Mouse (Mus musculus): Measurements from ENCODE around the gene Nt5c. TPM values are rescaled to one million over a fixed set of nuclear protein-coding genes. Genes with fewer than 3 reads are reported as not detected.
"Not testable (repeated sequence)": the region's sequence is repeated elsewhere in the genome, so short reads cannot be mapped to it uniquely, and the experiment has no call there.

Gene Nt5c
- total RNA-seq (2021), result 100 to 1,000 TPM in 1 of 2 experiments, 10 to 100 TPM in 1; 98.5 to 161 TPM
- long read RNA-seq, experiment 1, transcript Nt5c-201 (5 exons, 858 nt), result major isoform, 162 of 207 reads
- long read RNA-seq, experiment 1, transcript Nt5c-203 (3 exons, 907 nt), result minor isoform, 7 of 207 reads
- long read RNA-seq, experiment 1, transcript Nt5c-204 (2 exons, 395 nt), result minor isoform, 8 of 207 reads
- long read RNA-seq, experiment 1, partial matches to known transcripts, result 4 of 207 reads
- long read RNA-seq, experiment 1, other reads (novel, unspliced or antisense), result 25 of 207 reads
- long read RNA-seq, experiment 2, transcript Nt5c-201 (5 exons, 858 nt), result major isoform, 41 of 57 reads
- long read RNA-seq, experiment 2, partial matches to known transcripts, result 3 of 57 reads
- long read RNA-seq, experiment 2, other reads (novel, unspliced or antisense), result 8 of 57 reads

DNA sequence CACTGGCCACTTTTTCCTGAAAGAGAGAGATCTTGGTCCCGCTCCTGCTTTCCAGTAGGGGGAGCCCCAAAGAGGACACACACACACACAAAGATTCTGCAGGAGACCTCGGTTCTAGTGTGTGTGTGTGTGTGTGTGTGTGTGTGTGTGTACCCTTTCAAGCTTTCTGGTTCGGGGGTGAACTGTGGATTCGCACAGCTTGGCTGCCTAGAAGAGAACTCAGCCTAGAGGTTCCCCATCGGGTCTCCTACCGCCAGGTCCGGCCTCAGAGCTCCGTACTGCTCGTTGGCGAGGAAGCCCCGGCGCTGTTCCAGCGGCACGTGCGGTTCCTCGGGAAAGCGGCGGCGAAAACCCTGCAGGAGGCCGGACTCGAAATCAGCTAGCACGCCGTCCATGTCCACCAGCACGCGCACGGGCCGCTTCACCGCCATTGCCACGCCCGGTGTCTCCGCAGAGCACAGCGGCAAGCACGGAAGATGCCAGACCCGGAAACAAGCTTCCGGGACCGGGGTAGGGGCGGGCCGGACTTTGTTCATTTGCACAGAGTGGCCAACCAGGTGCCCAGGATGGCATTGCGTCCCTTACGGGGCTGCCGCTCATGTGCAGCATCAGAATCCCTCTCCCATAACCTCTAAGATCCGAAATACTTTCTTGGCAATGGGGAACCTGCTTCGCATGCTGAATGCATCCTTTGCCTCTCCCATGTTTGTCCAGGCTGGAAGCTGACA is at the start of gene Nt5c:
Gene Nt5c (minus strand): TSS at position 507 of the 728 bp plus-strand sequence.
- DNase-seq, result peak; percentile 91

DNA sequence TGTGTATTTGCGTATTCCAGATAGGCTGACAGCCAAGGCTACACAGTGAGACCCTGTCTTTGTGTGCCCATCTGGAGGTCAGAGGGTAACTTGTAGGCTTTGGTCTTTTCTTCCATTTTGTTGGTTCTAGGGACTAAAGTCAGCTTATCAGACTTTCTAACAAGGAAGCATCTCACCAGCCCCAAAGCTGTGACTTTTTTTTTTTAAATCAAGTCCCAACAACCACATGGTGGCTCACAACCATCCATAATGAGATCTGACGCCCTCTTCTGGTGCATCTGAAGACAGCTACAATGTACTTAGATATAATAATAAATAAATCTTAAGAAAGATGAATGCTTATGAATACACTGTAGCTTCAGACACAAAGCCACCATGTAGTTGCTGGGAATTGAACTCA is 46.4 kb upstream of the Nt5c start:
- no peak for DNase-seq

DNA sequence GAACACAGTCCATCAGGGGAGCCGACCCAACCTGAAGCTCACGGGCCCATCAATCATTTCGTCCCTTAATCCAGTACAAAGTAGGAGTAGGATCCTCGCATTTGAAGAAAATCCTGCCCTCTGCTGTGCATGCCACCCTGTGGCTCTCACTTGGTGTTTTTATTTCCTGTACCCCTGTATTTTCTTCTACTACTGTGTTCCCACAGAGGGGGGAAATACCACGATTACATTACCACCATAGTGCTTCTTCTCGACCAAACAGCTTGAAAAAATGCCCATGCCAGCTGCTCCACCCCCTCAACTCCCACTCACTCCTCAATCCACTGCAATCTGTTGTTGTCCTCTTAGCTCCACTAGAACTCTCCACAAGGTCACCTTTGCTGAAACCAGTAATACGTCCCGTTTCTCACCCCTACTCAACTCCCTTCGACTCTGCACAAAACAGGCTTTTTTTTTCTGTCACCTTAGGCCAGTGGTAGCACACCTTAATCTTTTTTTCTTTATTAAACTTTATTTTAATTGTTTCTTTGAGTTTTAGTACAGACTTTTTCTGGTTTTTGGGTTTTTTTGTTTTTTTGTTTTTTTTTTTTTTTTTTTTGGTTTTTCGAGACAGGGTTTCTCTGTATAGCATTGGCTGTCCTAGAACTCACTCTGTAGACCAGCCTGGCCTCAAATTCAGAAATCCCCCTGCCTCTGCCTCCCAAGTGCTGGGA is 45.4 kb upstream of the Nt5c start:
- DNase-seq, result peak in 1 of 2 experiments; percentile 14

DNA sequence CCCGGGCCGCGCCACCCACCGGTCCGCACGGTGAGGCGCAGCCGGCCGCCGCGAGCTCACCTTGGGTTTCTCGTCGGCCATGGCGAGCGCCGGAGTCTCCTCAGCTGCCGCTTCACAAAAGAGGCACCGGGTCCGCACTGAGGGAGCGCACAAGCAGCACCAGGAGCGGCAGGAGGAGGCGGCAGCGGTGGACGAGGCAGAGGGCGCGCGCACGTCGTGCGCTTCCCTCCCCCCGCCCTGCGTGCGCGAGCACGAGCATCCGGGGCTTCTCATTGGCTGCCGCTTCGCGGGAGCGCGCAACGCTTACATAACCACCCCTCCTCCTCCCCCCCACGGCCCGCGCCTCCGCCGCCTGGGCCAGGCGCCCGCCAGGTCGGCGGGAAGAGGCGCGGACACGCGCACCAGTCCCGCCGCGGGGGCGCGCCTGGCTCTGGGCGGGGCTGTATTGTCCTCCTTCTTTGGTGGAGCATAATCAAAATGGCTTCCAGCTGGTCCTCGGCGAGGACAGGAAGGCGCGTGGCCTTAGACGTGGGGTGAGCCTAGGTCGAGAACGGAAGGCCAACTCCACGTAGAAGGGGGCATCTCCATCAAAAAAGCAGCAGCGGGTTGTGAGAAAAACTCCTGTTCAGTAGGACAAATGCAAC is 44.5 kb upstream of the Nt5c start, which contains the start of gene Sumo2:
Gene Sumo2 (minus strand): TSS at position 239 of the 644 bp plus-strand sequence.
- peak; percentile 98 to 99 for DNase-seq

DNA sequence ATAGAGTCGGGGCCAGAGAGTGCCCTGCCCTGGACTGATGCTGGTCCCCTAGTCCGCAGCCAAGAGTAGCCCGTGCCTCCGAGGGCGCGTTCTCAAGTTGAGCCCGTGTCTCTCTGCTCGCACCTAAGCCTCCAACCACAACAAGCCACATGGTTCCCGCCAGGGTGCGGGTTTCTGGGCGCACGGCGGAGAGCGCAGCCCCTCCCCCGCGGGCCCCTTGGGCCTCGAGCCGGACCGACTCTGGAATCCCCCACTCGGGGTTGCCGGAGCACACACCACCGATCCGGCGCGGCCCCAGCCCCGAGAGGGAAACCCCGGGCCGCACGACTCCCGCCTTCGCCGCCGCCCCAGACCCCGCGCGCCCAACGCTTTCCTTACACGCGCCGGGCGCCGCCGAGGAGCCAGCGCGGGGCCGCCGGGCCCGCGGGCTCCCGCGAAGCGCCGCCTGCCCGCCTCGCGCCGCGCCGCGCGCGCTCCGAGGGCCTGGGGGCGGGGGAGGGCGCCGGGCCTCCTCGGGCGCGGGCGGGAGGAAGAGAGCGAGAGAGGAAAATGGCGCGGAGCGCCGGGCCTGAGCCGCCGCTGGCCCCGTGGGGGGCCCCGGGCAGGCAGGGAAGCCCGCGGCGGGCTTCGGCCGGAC is 43.9 kb upstream of the Nt5c start:
- peak; percentile 67 to 83 for DNase-seq

DNA sequence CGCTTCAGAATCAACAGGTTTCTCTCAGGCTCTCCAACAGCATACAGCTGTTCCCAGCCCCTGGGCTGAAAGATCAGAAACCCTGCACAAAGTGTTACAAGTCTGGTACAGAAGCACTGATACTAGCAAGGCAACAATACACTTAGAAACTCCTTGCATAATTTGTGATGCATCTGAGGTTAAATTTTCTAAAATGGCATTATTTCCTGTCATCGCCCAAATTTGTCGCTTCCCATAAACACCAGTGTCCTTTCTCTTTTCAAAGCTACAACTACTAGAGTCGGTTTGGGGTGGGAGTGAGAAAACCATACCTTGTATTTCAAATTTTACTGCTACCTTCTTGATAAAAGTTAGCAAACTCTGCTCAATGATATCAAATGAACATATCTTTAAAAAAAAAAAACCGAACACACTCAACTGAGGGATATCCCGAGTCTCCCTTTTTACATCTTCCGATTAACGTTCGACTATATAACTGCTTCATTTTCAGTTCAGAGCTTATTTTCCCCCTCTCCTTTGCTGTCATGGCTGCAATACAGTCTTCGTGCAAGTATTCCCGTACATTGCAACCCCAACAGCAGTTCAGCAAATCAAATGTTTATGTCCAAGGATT is 43.2 kb upstream of the Nt5c start:
- DNase-seq, result no peak

DNA sequence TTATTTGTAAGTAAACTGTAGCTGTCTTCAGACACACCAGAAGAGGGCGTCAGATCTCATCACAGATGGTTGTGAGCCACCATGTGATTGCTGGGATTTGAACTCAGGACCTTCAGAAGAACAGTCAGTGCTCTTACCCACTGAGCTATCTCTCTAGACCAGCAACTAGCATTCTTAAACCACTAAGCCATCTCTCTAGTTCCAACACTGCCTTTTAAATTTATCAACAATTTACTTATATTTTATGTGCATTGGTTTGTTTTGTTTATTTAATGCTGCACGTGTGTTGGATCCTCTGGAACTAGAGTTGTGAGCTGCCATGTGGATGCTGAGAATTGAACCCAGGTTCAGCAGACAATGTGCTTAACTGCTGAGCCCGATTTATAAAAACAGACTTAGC is 34.8 kb upstream of the Nt5c start:
- DNase-seq, result not testable (repeated sequence)

DNA sequence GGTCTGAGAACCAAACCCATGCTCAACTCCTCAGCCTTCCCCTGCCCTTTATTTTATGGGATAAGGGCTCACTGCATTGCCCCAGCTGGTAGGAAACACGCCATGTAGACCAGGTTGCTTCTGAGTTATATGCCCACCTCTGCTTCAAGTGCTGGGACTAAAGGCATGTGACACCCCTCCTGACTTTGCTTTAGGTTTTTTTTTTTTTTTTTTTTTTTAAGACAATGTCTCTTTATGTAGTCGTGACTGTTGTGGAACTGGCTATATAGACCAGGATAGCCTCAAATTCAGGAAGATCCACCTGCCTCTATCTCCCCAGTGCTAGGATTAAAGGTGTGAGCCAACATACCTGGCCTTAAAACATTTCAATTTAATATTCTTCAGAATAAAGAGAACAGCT is 31.0 kb upstream of the Nt5c start:
- no peak for DNase-seq

DNA sequence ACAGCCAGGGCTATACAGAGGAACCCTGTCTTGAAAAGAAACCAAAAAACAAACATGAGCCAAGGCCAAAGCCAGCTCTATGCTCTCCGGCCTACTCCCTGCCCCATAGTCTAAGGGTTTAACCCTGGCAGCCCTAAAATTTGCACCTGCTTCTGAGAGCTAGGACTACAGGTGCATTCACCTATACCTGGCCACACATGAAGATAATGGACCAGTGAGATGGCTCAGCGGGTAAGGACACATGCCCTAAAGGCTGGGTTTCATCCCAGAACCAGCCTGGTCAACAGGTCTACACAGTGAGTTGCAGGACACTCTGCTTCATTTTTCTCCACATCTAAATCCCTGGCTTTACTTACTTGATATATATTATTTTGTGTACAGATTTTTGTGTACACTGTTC is 30.6 kb upstream of the Nt5c start:
- DNase-seq, result no peak

DNA sequence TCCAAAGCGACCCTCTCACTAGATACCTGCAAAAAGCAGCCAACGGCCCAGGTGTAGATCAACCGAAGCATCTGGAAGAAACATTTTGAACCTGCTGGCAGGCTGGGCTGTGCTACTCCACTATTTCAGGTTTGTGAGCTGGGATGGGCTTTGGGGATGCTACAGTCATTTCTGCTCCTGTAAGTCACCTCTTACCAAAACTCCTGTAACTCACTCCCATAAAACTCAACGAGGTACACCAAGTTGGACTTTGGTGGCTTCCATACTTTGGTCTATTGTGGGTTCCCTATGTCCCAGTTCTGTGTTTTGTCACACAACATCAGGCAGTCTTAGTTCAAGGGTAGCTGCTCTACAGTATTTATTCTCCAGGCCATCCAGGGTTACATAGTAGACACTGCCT is 29.4 kb upstream of the Nt5c start:
- DNase-seq, result no peak

DNA sequence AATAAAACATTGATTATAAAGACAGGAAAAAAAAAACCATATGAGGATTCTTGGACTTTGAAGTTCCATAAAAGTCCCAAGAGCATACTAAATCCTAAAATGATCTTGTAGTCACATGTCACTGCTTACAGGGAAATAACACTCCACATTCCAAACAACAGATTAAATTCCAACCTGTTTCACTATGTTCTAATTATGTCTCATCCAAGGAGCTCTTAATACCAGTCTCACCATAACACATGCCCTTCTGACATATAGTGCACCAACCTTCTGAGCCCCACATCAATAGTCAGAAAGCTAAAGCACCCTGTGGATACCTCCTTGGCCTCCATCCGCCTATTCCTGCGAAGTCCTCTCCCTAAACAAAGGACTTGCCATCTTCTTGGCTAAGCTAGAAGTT is 28.6 kb upstream of the Nt5c start:
- DNase-seq, result no peak

DNA sequence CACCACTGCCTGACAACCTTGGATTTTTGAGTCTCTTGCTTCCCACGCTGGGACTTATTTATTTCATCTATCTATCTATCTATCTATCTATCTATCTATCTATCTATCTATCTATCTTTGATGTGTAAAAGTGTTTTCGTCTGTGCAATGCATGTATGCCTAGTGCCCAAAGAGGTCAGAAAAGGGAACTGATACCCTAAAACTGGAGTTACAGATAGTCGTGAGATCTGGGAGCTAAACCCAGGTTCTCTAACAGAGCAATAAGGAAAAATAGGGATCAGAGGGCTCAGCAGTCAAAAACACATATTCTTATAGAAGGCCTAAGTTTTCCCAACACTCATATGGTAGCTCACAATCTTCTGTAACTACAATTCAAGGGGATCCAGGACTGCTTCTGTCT is 27.9 kb upstream of the Nt5c start:
- no peak for DNase-seq

DNA sequence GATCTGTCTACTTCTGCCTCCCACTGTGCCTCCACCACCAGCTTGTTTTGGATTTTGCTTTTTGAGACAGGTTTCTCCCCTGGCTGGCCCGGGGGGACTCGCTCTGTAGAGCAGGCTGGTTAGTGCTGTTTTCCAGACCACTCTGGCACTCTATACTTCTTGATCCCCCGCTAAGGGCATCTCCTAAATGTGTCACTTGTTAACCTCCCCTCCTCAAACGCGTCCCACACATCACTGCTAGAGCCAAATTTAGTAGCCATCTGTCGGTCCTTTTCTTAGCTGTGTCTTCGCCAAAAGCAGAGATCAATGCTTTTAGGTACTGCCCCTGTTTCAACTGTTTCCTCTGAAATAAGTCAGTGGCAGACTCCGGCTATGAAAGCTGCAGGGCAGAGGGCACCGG is 27.0 kb upstream of the Nt5c start:
- no peak for DNase-seq

DNA sequence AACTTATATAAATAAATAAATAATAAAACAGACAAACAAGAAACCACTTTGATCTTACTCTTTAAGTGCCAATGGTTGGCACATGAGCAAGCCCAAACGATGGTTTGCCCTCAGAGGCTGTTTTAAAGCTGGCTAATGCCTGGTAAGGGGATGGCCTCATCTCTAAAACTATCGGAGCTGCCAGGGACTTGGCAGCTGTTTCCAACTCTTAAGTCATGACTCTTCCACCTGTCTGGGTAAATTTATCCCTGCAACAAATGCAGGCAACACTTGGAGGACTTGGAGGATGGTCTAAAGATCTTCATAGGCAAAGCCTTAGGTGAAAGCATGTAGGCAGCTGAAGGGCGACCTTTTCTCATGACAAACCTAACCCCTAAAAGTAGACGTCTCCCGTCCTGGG is 25.3 kb upstream of the Nt5c start:
- no peak for DNase-seq

DNA sequence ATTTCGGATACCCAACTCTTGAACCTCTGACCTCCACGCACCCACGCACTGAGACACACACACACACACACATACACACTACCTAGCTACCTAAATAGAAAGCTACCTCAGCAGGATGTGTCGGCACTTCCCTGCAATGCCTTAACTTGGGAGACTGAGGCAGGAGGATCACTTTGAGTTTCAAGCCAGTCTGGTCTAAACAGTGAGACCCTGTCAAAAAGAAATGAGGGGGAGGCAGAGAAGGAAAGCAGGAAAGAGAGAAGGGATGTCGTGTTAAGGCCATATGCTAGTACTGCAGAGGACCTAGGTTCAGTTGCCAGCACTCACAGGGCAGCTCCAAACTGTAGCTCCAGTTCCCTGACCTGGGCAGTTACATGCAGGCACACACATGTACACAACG is 23.4 kb upstream of the Nt5c start:
- DNase-seq, result no peak

DNA sequence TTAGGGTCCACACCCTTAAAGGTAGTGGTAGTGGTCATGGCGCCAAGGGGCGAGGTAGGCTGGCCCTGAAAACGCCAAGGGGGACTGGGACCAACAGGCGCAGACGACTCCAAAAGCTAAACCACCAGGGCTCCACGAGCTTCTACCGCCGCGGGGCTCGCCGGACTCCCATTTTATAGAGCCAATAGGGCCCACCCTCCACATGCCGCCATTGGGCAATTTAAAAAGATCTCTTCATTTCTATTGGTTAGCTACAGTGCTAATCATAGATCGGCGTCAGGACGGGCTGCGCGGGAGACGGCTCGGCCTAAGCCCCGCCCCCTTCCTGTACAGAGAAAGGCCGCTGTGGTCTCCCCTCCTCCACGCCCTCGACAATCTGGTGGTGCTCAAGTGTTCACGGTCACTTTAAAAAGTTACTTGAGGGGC is 22.6 kb upstream of the Nt5c start, which contains the start of gene Jpt1:
Gene Jpt1 (minus strand): TSS at position 150 of the 426 bp plus-strand sequence.
- peak; percentile 93 to 98 for DNase-seq

DNA sequence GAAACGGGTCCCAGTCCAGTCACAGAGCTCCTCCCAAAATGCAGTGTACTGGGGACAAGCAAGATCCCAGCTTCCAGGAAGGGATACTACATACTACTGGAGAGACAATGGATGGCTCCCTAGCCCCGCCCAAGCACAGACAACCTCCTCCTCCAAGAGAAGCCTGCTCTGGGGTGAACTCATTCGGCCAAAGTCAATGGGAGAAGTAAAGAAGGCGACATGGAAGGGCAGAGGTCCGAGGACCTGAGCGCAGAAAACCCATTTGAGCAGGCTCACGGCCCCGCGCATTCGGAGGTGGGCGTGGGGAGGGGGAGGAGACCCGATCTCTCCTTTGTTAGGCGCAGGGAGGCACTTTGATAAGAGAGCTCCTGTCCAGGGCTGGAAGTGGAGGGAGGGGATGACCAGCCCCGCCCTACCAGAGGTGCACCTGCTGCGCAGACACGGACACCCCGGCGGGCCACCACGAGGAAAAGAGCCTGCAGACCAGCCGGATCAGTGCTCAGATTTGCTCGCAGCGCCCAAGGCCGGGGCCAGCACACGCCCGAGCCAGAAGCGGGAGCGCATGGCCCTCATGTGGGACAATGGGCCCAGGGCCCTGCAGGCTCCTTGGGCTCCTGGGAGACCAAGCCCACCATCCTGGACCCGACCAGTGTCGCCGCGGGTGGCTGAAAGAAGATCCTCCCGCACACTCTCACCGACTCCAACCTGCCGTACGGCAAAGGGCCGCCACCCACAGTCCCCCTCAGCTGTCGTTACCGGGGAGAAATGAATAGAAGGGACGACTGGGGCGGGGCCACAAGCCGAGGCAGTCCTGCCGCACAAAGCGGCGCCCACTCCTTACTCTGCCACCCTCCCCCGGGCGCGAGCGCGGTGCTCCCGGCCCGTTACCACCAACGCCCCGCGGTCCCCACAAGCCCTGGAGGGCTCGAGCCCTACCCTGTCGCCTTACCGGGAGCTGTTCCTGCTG is 21.9 kb upstream of the Nt5c start:
- DNase-seq, result peak; percentile 60 to 70

DNA sequence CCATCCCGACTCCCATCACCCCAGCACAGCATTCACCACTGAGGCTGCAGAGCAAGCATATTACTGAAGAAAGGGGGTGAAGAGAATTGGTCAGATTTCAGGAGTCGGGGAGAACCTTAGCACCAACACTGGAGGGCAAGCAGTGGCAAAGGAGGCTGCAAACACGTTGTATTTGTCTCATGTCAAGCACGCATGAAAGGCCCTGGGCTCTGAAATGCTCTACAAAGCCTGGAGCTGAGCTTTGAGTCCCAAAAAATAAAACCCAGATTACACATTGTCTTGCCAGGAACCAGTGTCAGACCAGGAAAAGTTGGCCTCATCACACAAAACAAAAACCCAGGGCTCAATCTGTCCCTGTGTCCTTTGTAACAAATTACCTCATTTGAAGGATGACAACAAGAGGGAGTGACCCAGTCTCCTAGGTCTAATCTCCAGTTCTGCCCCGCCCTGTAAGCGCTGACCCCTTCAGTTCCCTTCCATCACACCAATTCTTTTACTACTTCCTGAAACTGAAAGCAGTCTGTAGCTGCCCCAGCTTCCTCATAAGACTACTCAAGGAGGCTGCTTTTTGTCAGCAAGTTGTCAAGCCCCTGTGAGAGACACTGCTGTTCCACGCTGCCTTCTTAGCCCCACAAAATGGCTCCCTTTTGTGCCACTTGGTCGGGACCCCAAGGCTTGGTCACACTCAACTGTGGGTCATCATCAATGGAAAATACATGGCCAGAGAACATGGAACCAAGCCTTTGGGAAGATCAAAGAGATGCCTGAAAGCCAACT is 20.9 kb upstream of the Nt5c start:
- peak in 1 of 2 experiments; percentile 28 for DNase-seq

DNA sequence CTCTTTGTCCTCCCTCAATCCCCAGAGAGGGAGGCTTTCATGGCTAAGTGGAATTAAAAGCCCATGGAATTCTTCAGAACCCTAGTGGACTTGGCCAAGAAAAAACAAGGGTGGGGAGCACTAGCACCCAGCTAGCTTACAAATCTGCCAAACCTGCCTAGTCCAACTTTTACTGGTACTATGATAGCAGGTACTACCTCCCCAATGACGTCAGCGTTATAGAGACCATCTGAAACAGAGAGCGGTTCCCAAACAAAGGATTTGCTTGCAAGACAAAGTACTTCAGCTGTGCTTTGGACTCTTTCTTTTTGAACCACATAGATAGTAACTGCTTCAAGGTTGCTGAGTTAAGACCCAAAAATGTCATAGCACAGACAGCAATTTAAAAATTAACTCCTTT is 20.3 kb upstream of the Nt5c start:
- DNase-seq, result no peak
